Mouse (Mus musculus): Measurements from ENCODE around the gene Zfhx3. TPM values are rescaled to one million over a fixed set of nuclear protein-coding genes. Genes with fewer than 3 reads are reported as not detected.

Gene Zfhx3
- polyA plus RNA-seq, 1 experiment from 2014 or later = 15.0 TPM

- ATAC-seq (ENCODE audit: borderline replicate concordance, extremely low read depth, low FRiP score, low TSS enrichment) = no peak
- H3K9ac ChIP-seq = no peak overlapping the region
- H3K27ac ChIP-seq = 0 out of 2 replicates have a peak overlapping the region, but pooled peaks have one; percentile 15
- H3K4me1 ChIP-seq = peaks cover 54% of the 10 kb centered on the region
- no peaks in the 10 kb centered on the region for H3K9me3 ChIP-seq
- no peak overlapping the region for H3K4me3 ChIP-seq
- WGBS = 68% methylated on average over 5 of the region's 5 CpGs
- no peaks in the 10 kb centered on the region for H3K36me3 ChIP-seq
- peaks cover 42% of the 10 kb centered on the region for H3K27me3 ChIP-seq
- H3K4me2 ChIP-seq = no peak overlapping the region
Observed at GRCm38 (mm10) chr8:108693841-108694240, 751.4 kb downstream of the Zfhx3 start.

- WGBS = 40% methylated on average over 6 of the region's 6 CpGs
- Histone ChIP-seq H3K4me3 (no peak overlapping the region), H3K27ac (0 out of 2 replicates have a peak overlapping the region, but pooled peaks have one; percentile 21), H3K4me2 (no peak overlapping the region), H3K9ac (no peak overlapping the region), H3K4me1 (peaks cover 60% of the 10 kb centered on the region), H3K9me3 (no peaks in the 10 kb centered on the region), H3K27me3 (peaks cover 49% of the 10 kb centered on the region), H3K36me3 (no peaks in the 10 kb centered on the region)
- no peak for ATAC-seq (ENCODE audit: borderline replicate concordance, extremely low read depth, low FRiP score, low TSS enrichment)
Observed at GRCm38 (mm10) chr8:108694516-108694915, 752.1 kb downstream of the Zfhx3 start.

GRCm38 (mm10) chr8:108695242-108695880 lies 752.9 kb downstream of the Zfhx3 start:
- no peaks in the 10 kb centered on the region for H3K9me3 ChIP-seq
- H3K4me2 ChIP-seq = peak overlapping the region; percentile 80
- peak overlapping the region; percentile 31 for H3K9ac ChIP-seq
- peak overlapping the region; percentile 39 for H3K4me3 ChIP-seq
- peaks cover 68% of the 10 kb centered on the region for H3K4me1 ChIP-seq
- peaks cover 54% of the 10 kb centered on the region for H3K27me3 ChIP-seq
- no peak for ATAC-seq (ENCODE audit: borderline replicate concordance, extremely low read depth, low FRiP score, low TSS enrichment)
- H3K36me3 ChIP-seq = no peaks in the 10 kb centered on the region
- peak overlapping the region; percentile 48 for H3K27ac ChIP-seq
- 11% methylated on average over 32 of the region's 32 CpGs for WGBS

GRCm38 (mm10) chr8:108695938-108696630 lies 753.6 kb downstream of the Zfhx3 start:
- Histone ChIP-seq H3K9ac (peak overlapping the region; percentile 31), H3K4me3 (peak overlapping the region; percentile 39), H3K27ac (peak overlapping the region; percentile 48), H3K4me2 (peak overlapping the region; percentile 80), H3K4me1 (peaks cover 66% of the 10 kb centered on the region), H3K27me3 (peaks cover 54% of the 10 kb centered on the region), H3K36me3 (no peaks in the 10 kb centered on the region), H3K9me3 (no peaks in the 10 kb centered on the region)
- under 1% methylated on average over 31 of the region's 31 CpGs for WGBS
- ATAC-seq (ENCODE audit: borderline replicate concordance, extremely low read depth, low FRiP score, low TSS enrichment) = peak; percentile 55

GRCm38 (mm10) chr8:108696631-108697410 lies 754.4 kb downstream of the Zfhx3 start:
- no peak for ATAC-seq (ENCODE audit: borderline replicate concordance, extremely low read depth, low FRiP score, low TSS enrichment)
- no peaks in the 10 kb centered on the region for H3K36me3 ChIP-seq
- H3K4me2 ChIP-seq = peak overlapping the region; percentile 80
- 10% methylated on average over 27 of the region's 27 CpGs for WGBS
- peaks cover 58% of the 10 kb centered on the region for H3K4me1 ChIP-seq
- no peak overlapping the region for H3K27ac ChIP-seq
- no peaks in the 10 kb centered on the region for H3K9me3 ChIP-seq
- H3K27me3 ChIP-seq = peaks cover 54% of the 10 kb centered on the region
- H3K9ac ChIP-seq = no peak overlapping the region
- peak overlapping the region; percentile 39; the same call in 1 of the 2 replicates for H3K4me3 ChIP-seq

GRCm38 (mm10) chr8:108697589-108697988 lies 755.1 kb downstream of the Zfhx3 start:
- Histone ChIP-seq H3K36me3 (no peaks in the 10 kb centered on the region), H3K4me2 (peak overlapping the region; percentile 30), H3K9me3 (no peaks in the 10 kb centered on the region), H3K4me1 (peaks cover 56% of the 10 kb centered on the region), H3K27me3 (peaks cover 54% of the 10 kb centered on the region), H3K27ac (no peak overlapping the region), H3K9ac (no peak overlapping the region), H3K4me3 (no peak overlapping the region)
- WGBS = 11% methylated on average over 13 of the region's 13 CpGs
- no peak for ATAC-seq (ENCODE audit: borderline replicate concordance, extremely low read depth, low FRiP score, low TSS enrichment)

GRCm38 (mm10) chr8:108698101-108698660 lies 755.7 kb downstream of the Zfhx3 start:
- Histone ChIP-seq H3K4me1 (peaks cover 55% of the 10 kb centered on the region), H3K9ac (no peak overlapping the region), H3K9me3 (no peaks in the 10 kb centered on the region), H3K27ac (no peak overlapping the region), H3K36me3 (no peaks in the 10 kb centered on the region), H3K27me3 (peaks cover 54% of the 10 kb centered on the region), H3K4me3 (no peak overlapping the region), H3K4me2 (peak overlapping the region; percentile 30; the same call in 1 of the 2 replicates)
- 41% methylated on average over 5 of the region's 5 CpGs for whole genome bisulfite sequencing
- no peak for ATAC-seq (ENCODE audit: borderline replicate concordance, extremely low read depth, low FRiP score, low TSS enrichment)

- WGBS = 24% methylated on average over 3 of the region's 3 CpGs
- no peaks in the 10 kb centered on the region for H3K36me3 ChIP-seq
- H3K27me3 ChIP-seq = peaks cover 54% of the 10 kb centered on the region
- H3K27ac ChIP-seq = no peak overlapping the region
- no peak overlapping the region for H3K4me3 ChIP-seq
- ATAC-seq (ENCODE audit: borderline replicate concordance, extremely low read depth, low FRiP score, low TSS enrichment) = no peak
- peaks cover 47% of the 10 kb centered on the region for H3K4me1 ChIP-seq
- no peak overlapping the region for H3K9ac ChIP-seq
- peak overlapping the region; percentile 44; the same call in 1 of the 2 replicates for H3K4me2 ChIP-seq
- no peaks in the 10 kb centered on the region for H3K9me3 ChIP-seq
Observed at GRCm38 (mm10) chr8:108699011-108699410, 756.6 kb downstream of the Zfhx3 start.

- H3K4me1 ChIP-seq = peaks cover 46% of the 10 kb centered on the region
- no peak overlapping the region for H3K9ac ChIP-seq
- H3K4me2 ChIP-seq = peak overlapping the region; percentile 44
- peaks cover 50% of the 10 kb centered on the region for H3K27me3 ChIP-seq
- H3K36me3 ChIP-seq = no peaks in the 10 kb centered on the region
- ATAC-seq (ENCODE audit: borderline replicate concordance, extremely low read depth, low FRiP score, low TSS enrichment) = no peak
- WGBS = 10% methylated on average over 23 of the region's 23 CpGs
- peak overlapping the region; percentile 47; the same call in 1 of the 2 replicates for H3K27ac ChIP-seq
- H3K4me3 ChIP-seq = peak overlapping the region; percentile 14
- no peaks in the 10 kb centered on the region for H3K9me3 ChIP-seq
Observed at GRCm38 (mm10) chr8:108699454-108700345, 757.3 kb downstream of the Zfhx3 start.

- no peak overlapping the region for H3K27ac ChIP-seq
- no peak overlapping the region for H3K9ac ChIP-seq
- H3K9me3 ChIP-seq = no peaks in the 10 kb centered on the region
- H3K4me1 ChIP-seq = peaks cover 42% of the 10 kb centered on the region
- H3K27me3 ChIP-seq = peaks cover 33% of the 10 kb centered on the region
- no peaks in the 10 kb centered on the region for H3K36me3 ChIP-seq
- H3K4me3 ChIP-seq = no peak overlapping the region
- peak overlapping the region; percentile 70 for H3K4me2 ChIP-seq
- ATAC-seq (ENCODE audit: borderline replicate concordance, extremely low read depth, low FRiP score, low TSS enrichment) = no peak
- 52% methylated on average over 7 of the region's 7 CpGs for WGBS
Observed at GRCm38 (mm10) chr8:108701381-108702175, 759.1 kb downstream of the Zfhx3 start.

Measured in lung, embryonic 15.5 days (tissue).